Mouse (Mus musculus): ENCODE measurements around the gene Spata33.
"Not testable (repeated sequence)": the region's sequence is repeated elsewhere in the genome, so short reads cannot be mapped to it uniquely, and the experiment has no call there.

Gene Spata33

GRCm38 (mm10) chr8:123231742-123232141 lies 19.1 kb downstream of the Spata33 start:
- intact Hi-C loops (cut with DNase I): no loop called here

GRCm38 (mm10) chr8:123232553-123232952 lies 19.9 kb downstream of the Spata33 start:
- intact Hi-C loops (cut with DNase I): no loop called here

GRCm38 (mm10) chr8:123233300-123233699 lies 20.7 kb downstream of the Spata33 start:
- intact Hi-C loops (cut with DNase I): no loop called here

DNA sequence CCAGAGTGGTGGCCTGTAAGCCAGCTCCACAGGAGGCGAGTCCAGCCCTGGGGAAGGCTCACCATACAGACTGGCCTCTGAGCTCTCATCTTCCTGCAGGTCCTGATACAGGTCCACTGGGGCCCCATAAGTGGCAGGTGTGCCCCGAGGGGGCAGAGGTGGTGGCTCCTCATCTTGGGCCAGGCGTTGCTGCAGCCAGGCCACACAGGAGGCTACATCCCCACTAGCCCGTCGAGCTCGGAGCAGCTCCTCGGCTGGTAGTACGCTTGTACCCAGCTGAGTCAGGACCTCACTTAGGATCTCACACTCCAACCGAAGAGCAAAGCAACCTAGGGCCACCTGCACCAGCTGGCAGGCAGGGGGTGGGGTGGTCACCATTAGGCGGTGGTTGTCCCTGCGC lies 21.1 kb downstream of the Spata33 start:
- intact Hi-C loops (cut with DNase I): no loop called here

- intact Hi-C loops (cut with DNase I): no loop called here
These were observed 22.4 kb downstream of the Spata33 start for GRCm38 (mm10) chr8:123234918-123235519.

GRCm38 (mm10) chr8:123235520-123236497 lies 23.2 kb downstream of the Spata33 start, which contains the start of gene Spata2l:
Gene Spata2l, minus strand, starts transcription at chr8:123236233.
- intact Hi-C loops (cut with DNase I): no loop called here

DNA sequence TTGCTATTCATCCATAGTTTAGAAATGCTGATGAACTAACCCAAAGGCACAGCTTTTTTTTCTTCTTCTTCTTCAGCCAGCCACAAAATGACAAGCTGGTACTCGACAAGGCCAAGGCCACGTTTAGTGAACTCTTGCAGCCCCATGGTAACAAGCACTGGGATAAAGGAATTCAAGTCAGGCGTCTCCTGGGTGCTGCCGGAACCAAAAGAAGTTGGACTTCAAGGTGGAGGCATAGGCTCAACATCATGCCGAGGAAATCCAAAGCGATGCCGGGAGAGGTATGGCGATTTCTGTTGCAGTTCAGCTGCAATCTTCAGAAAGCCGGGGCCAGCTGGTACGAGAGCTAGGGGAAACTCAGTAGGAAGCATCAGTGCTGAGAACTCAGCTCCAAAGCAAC lies 26.8 kb downstream of the Spata33 start:
- intact Hi-C loops (cut with DNase I): no loop called here

DNA sequence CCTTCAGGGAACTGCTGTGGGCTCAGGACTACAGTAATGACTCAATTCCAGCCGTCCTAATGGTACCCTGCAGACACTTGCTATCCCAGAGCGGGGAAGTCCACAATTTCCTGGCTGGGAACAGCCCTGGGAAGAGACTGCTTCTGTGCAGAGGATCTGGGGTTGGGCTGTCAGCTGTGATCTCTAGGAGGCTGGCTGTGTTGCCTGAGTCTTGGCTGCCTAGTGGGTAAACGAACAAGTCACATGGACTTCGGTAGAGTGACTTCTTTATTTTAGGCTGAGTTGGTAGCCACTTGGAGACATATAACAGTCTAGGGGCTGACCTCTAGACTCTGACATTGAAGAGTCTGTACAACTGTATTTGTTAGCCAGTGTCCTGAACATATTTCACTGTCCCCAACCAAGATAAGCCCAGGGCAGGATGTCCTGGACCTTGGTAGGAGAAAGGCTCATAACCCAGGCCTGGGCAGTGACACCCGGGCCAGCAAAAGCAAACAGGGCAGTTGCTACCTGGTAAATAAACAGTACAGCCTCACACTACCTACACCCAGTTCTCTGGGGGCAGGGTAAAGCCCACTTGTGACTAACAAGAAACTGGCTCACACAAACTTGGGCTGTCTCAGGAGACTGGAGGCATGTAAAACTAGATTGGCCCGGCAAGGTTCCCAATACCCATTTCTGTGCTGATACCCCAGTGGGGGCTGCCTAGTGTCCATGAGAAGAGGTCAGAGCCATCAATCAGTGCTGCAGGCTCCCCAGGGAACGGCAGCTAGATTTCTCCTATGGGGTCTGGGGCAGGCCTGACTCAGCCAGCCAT lies 29.7 kb downstream of the Spata33 start:
- intact Hi-C loops (cut with DNase I): no loop called here

DNA sequence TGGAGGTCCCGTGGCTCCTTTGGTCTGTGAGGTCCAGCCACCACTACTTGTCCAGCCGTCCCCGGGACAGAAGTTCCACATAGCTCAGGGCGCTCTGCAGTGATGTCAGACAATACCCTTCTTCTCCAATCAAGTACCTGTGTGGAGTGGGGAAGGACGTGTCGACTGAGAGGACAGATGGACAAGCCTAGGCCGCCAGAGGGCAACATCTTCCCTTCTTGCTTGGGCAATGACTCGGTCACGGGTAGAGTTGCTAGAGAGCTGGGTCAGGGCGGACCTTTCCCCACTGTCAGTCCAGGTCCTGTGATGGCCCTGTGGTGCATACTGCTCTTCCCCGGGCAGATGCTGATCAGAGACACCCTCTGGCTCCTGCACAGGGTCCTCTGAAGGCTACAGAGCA lies 30.4 kb downstream of the Spata33 start:
- intact Hi-C loops (cut with DNase I): no loop called here

- intact Hi-C loops (cut with DNase I): no loop called here
These were observed 31.8 kb downstream of the Spata33 start for GRCm38 (mm10) chr8:123244382-123244781.

DNA sequence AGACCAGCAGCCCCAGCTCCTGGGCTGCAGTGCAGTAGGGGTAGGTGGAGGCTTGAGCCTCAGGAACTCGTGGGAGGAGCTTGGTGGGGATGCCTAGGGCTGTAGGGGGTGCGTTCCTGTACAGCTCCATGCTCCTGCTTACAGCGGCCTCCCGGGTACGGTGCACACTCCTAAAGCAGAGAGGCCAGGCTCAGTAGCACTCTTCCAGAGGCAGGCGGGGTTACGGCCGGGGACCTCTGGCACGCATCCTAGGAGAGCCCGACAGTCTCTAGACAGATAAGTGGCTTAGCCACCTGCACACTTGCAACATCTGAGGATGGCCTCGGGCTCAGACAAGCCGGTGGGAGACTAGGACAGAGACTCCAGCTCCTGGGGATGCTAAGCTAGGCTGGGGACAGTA lies 32.9 kb downstream of the Spata33 start:
- intact Hi-C loops (cut with DNase I): loop anchor here (5.0 kb wide), 1 partner anchor 42 kb away; no protein-coding TSS in a partner anchor

GRCm38 (mm10) chr8:123247748-123248147 lies 35.1 kb downstream of the Spata33 start:
- intact Hi-C loops (cut with DNase I): loop anchor here (5.0 kb wide), 1 partner anchor 40 kb away; no protein-coding TSS in a partner anchor

GRCm38 (mm10) chr8:123248596-123248995 lies 36.0 kb downstream of the Spata33 start:
- intact Hi-C loops (cut with DNase I): loop anchor here (5.0 kb wide), 1 partner anchor 39 kb away; no protein-coding TSS in a partner anchor

GRCm38 (mm10) chr8:123250940-123251339 lies 38.3 kb downstream of the Spata33 start:
- intact Hi-C loops (cut with DNase I): no loop called here

DNA sequence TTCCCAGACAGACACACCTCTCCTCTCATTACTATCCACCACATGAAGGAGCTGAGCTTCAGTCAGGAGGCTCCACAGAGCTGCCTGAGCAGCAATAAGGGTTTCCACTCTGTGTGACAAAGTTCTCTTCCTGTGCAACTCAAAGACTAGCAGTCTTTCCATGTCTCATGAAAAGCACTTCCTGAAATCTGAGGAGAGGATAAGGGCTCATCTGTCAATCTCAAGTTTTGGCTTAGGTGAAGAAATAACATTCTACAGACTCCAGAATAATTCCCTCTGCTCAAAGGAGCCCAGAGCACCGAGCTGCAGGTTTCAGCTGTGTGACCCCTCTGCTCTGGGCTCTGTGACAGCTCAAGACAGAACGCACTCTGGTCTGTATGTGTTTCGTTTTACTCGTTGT lies 40.3 kb downstream of the Spata33 start:
- intact Hi-C loops (cut with DNase I): no loop called here

DNA sequence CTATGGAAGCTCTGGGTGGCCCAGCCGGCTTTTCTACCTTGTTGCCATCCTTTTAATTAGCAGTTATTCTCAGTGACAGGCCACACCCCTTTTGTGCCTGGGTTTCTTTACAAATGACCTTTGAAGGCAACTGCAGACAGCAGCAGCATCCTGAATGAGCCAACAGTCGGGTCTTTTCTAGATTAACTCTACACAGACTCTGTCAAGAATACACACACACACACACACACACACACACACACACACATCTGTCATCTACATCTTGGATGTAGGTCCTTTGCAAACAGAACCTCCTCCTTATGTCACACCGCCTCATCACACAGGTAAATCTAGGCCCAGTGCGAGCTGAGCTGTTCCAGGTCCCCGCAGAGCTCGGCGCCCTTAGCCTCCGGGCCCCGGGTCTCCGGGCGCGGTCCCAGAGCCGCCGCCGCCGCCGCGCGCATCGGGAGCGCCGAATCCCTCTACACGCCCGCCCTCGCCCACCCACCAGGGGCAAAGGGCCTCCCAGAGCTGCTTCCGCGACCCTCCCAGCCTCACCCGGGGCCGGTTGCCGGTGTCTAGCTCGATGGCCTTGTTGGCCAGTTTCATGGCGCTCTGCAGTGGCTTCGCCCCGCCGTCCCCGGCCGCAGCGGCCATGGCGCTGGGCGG lies 40.9 kb downstream of the Spata33 start:
- intact Hi-C loops (cut with DNase I): no loop called here

- intact Hi-C loops (cut with DNase I): no loop called here
These were observed 41.7 kb downstream of the Spata33 start, which contains the start of the genes Zfp276 and Vps9d1 for GRCm38 (mm10) chr8:123254099-123254885. Gene Zfp276, plus strand, starts transcription at chr8:123254195. Gene Vps9d1, minus strand, starts transcription at chr8:123254348.

DNA sequence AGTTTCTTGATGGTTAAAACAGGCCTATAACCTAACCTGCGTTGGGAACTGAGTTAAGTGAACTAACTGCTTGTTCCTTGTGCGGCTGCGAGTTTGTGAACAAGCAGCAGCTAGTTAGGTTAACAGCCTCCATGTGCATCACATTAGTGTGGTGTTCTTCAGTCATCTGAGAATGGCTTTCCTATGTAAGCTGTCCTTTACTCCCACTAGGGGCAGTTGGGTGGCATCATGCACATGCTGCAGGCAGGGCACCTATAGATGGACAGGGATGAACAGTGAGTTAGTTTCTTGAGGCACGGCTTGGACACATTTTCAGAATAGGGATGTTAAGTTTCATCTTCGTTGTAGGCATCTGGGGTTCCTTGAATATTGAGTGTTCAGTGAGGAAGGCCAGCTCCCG lies 42.5 kb downstream of the Spata33 start:
- intact Hi-C loops (cut with DNase I): no loop called here

- intact Hi-C loops (cut with DNase I): no loop called here
These were observed 44.5 kb downstream of the Spata33 start for GRCm38 (mm10) chr8:123257114-123257513.

- intact Hi-C loops (cut with DNase I): not testable (repeated sequence)
These were observed 45.0 kb downstream of the Spata33 start for GRCm38 (mm10) chr8:123257593-123257992.

All from adrenal gland (tissue).